Mouse (Mus musculus) ES-Bruce4 (cell line): ENCODE results near the gene Jup.

ENCODE experiments used
- CTCF ChIP-seq: IDR thresholded peaks from one replicate; pipeline ENCODE4 v1.8.1; 2011; ENCODE audit warnings: low read depth, low read length
- EP300 ChIP-seq: IDR thresholded peaks from 2 replicates; pipeline ENCODE4 v1.6.1; 2011; ENCODE audit warnings: low read depth, low read length; ENCODE audit not compliant: insufficient read depth
- POLR2A ChIP-seq: IDR thresholded peaks from one replicate; pipeline ENCODE4 v1.8.1; 2011; ENCODE audit warnings: low read length; ENCODE audit not compliant: insufficient read depth

GRCm38 (mm10) chr11:100408076-100408834, 10.7 kb upstream of the Jup start:
- TF ChIP-seq POLR2A (no peak), CTCF (peak; percentile 75), EP300 (no peak)
